Mouse (Mus musculus) CH12.LX (cell line): ENCODE results near the gene Grk6. TPM values are rescaled to one million over a fixed set of nuclear protein-coding genes. Genes with fewer than 3 reads are reported as not detected.

Source experiments
- DNase-seq: peaks from one replicate; pipeline ENCODE4 v3.0.0-alpha.2; 2013; ENCODE audit errors: extremely low read depth
- H3K27ac ChIP-seq: 2 replicates; pipeline ENCODE4 v1.5.1; 2012; ENCODE audit warnings: low read depth, mild to moderate bottlenecking, control low read depth, moderate library complexity; ENCODE audit not compliant: insufficient read depth
- H3K27me3 ChIP-seq: replicated peaks from 2 replicates; pipeline ENCODE3; 2012; ENCODE audit warnings: inconsistent platforms
- H3K36me3 ChIP-seq, 2 experiments: replicated peaks in 1 of 2; 2 replicates each; pipeline versions ENCODE3 to v1.6.1; 2012; ENCODE audit warnings: inconsistent platforms in 1 of 2, low read length in 1 of 2, mild to moderate bottlenecking in 1 of 2, mixed read lengths in 1 of 2, moderate library complexity in 1 of 2; ENCODE audit not compliant: control insufficient read depth in 1 of 2, insufficient read depth in 1 of 2
- H3K4me1 ChIP-seq, 2 experiments: 2 replicates each; pipeline ENCODE4 v1.6.1; 2012; ENCODE audit warnings: inconsistent platforms in 1 of 2, moderate library complexity in 1 of 2; ENCODE audit not compliant: insufficient read depth in 2 of 2, control insufficient read depth in 1 of 2
- H3K4me2 ChIP-seq: 2 replicates; pipeline ENCODE4 v1.6.1; 2012; ENCODE audit warnings: low read depth, mild to moderate bottlenecking, control low read depth; ENCODE audit not compliant: poor library complexity, insufficient read depth, severe bottlenecking
- H3K4me3 ChIP-seq, 3 experiments: fragments of 150-350 bp in 1 of 3; sonication (generic) in 1 of 3; replicated peaks in 1 of 3; 2 replicates each; pipeline versions ENCODE3 to v1.5.1; 2011 to 2012; ENCODE audit warnings: low read depth in 2 of 3, low read length in 2 of 3, mild to moderate bottlenecking in 2 of 3, moderate library complexity in 2 of 3, control low read depth in 1 of 3, improper control_type of control experiment in 1 of 3, inconsistent platforms in 1 of 3, mixed read lengths in 1 of 3; ENCODE audit not compliant: poor library complexity in 1 of 3
- H3K79me2 ChIP-seq: replicated peaks from 2 replicates; pipeline ENCODE4 v1.6.1; 2012; ENCODE audit warnings: mild to moderate bottlenecking, moderate library complexity; ENCODE audit not compliant: control insufficient read depth, poor library complexity, insufficient read depth, severe bottlenecking; ENCODE audit errors: extremely low read depth
- H3K9ac ChIP-seq: 2 replicates; pipeline ENCODE4 v1.6.1; 2012; ENCODE audit warnings: low read depth, mild to moderate bottlenecking, control low read depth, moderate library complexity; ENCODE audit not compliant: insufficient read depth
- H3K9me3 ChIP-seq: replicated peaks from 2 replicates; pipeline ENCODE3; 2012; ENCODE audit warnings: low read length, inconsistent platforms, mixed read lengths
- BHLHE40 ChIP-seq: IDR thresholded peaks from 2 replicates; pipeline ENCODE4 v1.6.1; 2011; ENCODE audit warnings: mild to moderate bottlenecking, low read depth, low read length, improper control_type of control experiment
- CTCF ChIP-seq, 2 experiments: IDR thresholded peaks in 1 of 2; conservative IDR thresholded peaks in 1 of 2; 2 replicates each; pipeline ENCODE4 v1.5.1; 2011 to 2012; ENCODE audit warnings: low read depth in 2 of 2, low read length in 2 of 2, improper control_type of control experiment in 1 of 2, inconsistent platforms in 1 of 2, mild to moderate bottlenecking in 1 of 2, moderate library complexity in 1 of 2
- ELF1 ChIP-seq: IDR thresholded peaks from 2 replicates; pipeline ENCODE4 v1.6.1; 2014; ENCODE audit warnings: low read depth, mild to moderate bottlenecking, inconsistent platforms, low read length, improper control_type of control experiment
- EP300 ChIP-seq: IDR thresholded peaks from 2 replicates; pipeline ENCODE4 v1.6.1; 2011; ENCODE audit warnings: low read length, improper control_type of control experiment
- ETS1 ChIP-seq: conservative IDR thresholded peaks from 2 replicates; pipeline ENCODE4 v1.6.1; 2012; ENCODE audit warnings: low read depth, mild to moderate bottlenecking, inconsistent platforms, low read length, improper control_type of control experiment, moderate library complexity
- HCFC1 ChIP-seq: IDR thresholded peaks from 2 replicates; pipeline ENCODE4 v1.6.1; 2012; ENCODE audit warnings: low read depth, mild to moderate bottlenecking, inconsistent platforms, low read length, improper control_type of control experiment
- MAX ChIP-seq: IDR thresholded peaks from 2 replicates; pipeline ENCODE4 v1.6.1; 2011; ENCODE audit warnings: low read length, improper control_type of control experiment
- MEF2A ChIP-seq: IDR thresholded peaks from 2 replicates; pipeline ENCODE4 v1.6.1; 2014; ENCODE audit warnings: low read depth, mild to moderate bottlenecking, inconsistent platforms, low read length, improper control_type of control experiment, borderline replicate concordance
- MXI1 ChIP-seq: IDR thresholded peaks from 2 replicates; pipeline ENCODE4 v1.6.1; 2011; ENCODE audit warnings: mild to moderate bottlenecking, low read depth, low read length, improper control_type of control experiment
- RCOR1 ChIP-seq: conservative IDR thresholded peaks from 2 replicates; pipeline ENCODE4 v1.6.1; 2012; ENCODE audit warnings: low read depth, mild to moderate bottlenecking, inconsistent platforms, low read length, improper control_type of control experiment
- SIN3A ChIP-seq: IDR thresholded peaks from 2 replicates; pipeline ENCODE4 v1.6.1; 2012; ENCODE audit warnings: low read length, improper control_type of control experiment, inconsistent platforms
- TBP ChIP-seq: conservative IDR thresholded peaks from 2 replicates; pipeline ENCODE4 v1.6.1; 2011; ENCODE audit warnings: low read depth, low read length, improper control_type of control experiment
- TCF12 ChIP-seq: IDR thresholded peaks from 2 replicates; pipeline ENCODE4 v1.6.1; 2014; ENCODE audit warnings: low read depth, mild to moderate bottlenecking, inconsistent platforms, low read length, improper control_type of control experiment
- USF1 ChIP-seq: IDR thresholded peaks from 2 replicates; pipeline ENCODE4 v1.6.1; 2014; ENCODE audit warnings: low read depth, mild to moderate bottlenecking, inconsistent platforms, low read length, improper control_type of control experiment
- ZKSCAN1 ChIP-seq: IDR thresholded peaks from 2 replicates; pipeline ENCODE4 v1.6.1; 2012; ENCODE audit warnings: low read depth, inconsistent platforms, low read length, improper control_type of control experiment, borderline replicate concordance
- dilution Hi-C: fragments of 300-500 bp; cut with MboI; formaldehyde crosslinking; loops from 2 replicates; pipeline ENCODE4 v1.14.3; 2020; ENCODE audit warnings: low sequenced_read_pairs; ENCODE audit not compliant: extremely low pct_unique_long_range_greater_than_20kb, extremely low pct_ligation_motif_present
- in situ Hi-C: fragments of 300-500 bp; cut with MboI; formaldehyde crosslinking; loops from 3 replicates; pipeline ENCODE4 v1.14.3; 2019; ENCODE audit warnings: low sequenced_read_pairs, low pct_ligation_motif_present, low pct_unique_long_range_greater_than_20kb, mixed read lengths
- polyA plus RNA-seq: library from polyadenylated mRNA; unstranded; fragments of >175 nt; gene quantifications from 2 replicates; pipeline ENCODE4 v1.2.1, GENCODE M21; 2012; ENCODE audit warnings: low read depth; ENCODE audit not compliant: insufficient read length
- total RNA-seq, 2 experiments: library from RNA; depleted of rRNA; stranded (reverse); fragments of 300-350 nt in 1 of 2; fragments of >200 nt in 1 of 2; gene quantifications; 2 replicates each; pipeline ENCODE4 v1.2.3; 2012 to 2014

The Grk6 gene
- total and polyA plus RNA-seq, 3 experiments = 59.0 to 71.0 (median 60.1) TPM

DNA sequence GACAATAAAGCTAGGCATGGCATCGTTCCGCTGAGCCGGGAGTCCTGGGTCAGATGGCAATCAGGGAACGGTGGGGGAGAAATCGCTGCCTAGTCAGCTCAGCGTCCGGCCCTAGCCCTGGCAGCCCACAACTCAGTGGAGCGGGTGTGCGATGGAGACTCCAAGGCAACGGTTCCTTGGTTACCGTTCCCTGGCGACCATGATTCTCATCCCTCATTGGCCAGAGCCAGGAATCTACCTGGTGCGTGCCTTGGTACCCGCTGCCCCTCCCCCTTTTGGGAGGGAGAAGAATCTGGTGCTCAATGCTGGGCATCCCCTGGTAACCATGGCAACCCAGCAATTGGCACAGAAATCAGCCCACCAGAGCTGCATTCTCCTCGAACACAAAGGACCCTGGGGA, 38.7 kb downstream of the Grk6 start:
- peaks cover 12 to 15% of the 10 kb centered on the region in 2 experiments; a peak in 3 of 4 replicates for H3K4me1 ChIP-seq
- DNase-seq = no peak
- TF ChIP-seq TCF12 (no peak), HCFC1 (no peak), ZKSCAN1 (no peak)
- TF ChIP-seq, all 38 proteins: peak for 0
- in situ Hi-C loops = no loop called here
- Histone ChIP-seq H3K27ac (no peak overlapping the region), H3K4me2 (no peak overlapping the region), H3K36me3 (no peaks in the 10 kb centered on the region), H3K79me2 (no peaks in the 10 kb centered on the region), H3K4me3 (no peak overlapping the region), H3K9me3 (peaks cover 4% of the 10 kb centered on the region), H3K9ac (no peak overlapping the region), H3K27me3 (peaks cover 96% of the 10 kb centered on the region)
- dilution Hi-C loops = no loop called here

DNA sequence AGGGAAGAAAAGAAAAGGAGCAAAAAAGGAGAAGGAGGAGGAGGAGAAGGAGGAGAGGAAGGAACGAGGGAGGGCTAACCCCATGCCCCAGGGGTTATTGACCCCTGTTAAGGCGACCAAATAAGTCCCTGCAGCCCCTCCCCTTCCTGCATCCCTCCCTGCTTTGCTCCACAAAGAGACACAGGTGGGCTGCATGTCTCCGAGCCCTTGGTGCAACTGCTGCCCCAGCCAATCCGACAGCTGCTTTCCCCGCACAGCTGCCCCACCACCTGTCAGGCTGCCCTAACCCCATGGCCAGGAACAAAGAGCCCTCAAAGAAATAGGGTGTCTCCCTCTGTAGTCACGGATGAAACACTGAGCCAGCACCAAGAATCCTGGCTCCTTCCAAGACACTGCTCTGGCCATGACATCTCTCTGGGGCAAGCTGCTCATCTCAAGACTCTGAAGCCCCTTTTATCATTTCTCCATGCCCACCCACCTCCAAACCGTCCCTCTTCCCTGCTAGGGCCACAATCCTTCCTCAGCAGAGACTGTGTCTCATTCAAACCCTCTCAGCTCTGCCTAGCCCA, 39.7 kb downstream of the Grk6 start:
- no peak for TF ChIP-seq MEF2A
- no peak for TF ChIP-seq MXI1
- TF ChIP-seq TCF12 = no peak
- no peak for TF ChIP-seq USF1
- TF ChIP-seq ELF1 = no peak
- TF ChIP-seq SIN3A = no peak
- no peak for TF ChIP-seq EP300
- TF ChIP-seq CTCF (conservative IDR thresholded peaks at IDR 0.05 in 1 of 2, IDR thresholded peaks at IDR 0.05 in 1 of 2; ENCODE audit: low read depth in 2 of 2, low read length in 2 of 2) = no peak
- no peak for TF ChIP-seq ZKSCAN1
- TF ChIP-seq MAX = no peak
- TF ChIP-seq TBP = no peak
- no peak for TF ChIP-seq BHLHE40
- TF ChIP-seq ETS1 = no peak
- TF ChIP-seq RCOR1 = no peak
- no peak for DNase-seq
- Histone ChIP-seq H3K79me2 (no peaks in the 10 kb centered on the region), H3K9ac (no peak overlapping the region), H3K9me3 (peaks cover 4% of the 10 kb centered on the region), H3K36me3 (no peaks in the 10 kb centered on the region), H3K4me1 (peaks cover 5 to 10% of the 10 kb centered on the region in 2 experiments; a peak in 3 of 4 replicates), H3K27ac (no peak overlapping the region), H3K27me3 (peaks cover 95% of the 10 kb centered on the region), H3K4me3 (no peak overlapping the region), H3K4me2 (no peak overlapping the region)
- dilution Hi-C loops (no loop called here), in situ Hi-C loops (no loop called here)
